Mouse (Mus musculus): ENCODE data around the gene Pmf1.

DNA sequence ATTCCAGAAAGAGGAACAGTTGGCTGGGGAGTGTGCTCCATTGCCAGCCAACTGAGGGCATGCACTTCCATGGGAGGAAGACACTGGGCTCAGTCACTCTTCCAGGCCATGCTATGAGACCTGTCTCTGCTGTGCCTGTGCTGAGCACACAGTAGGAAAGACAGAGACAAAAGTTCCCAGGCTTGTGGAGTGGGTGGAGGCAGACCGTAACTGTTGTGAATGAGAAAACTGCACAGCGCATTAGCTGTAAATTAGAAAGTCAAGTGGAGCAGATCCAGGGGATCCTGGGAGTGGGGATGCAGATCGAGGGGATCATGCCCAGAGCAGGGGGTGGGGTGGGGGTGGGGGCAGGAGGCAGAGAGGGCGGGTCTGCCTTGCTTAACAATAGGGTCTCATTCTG is 29.5 kb upstream of the Pmf1 start:
- TF ChIP-seq CTCF (IDR thresholded peaks at IDR 0.05; ENCODE audit: low read depth, low read length) (no peak), POLR2A (IDR thresholded peaks at IDR 0.05; ENCODE audit: extremely low read depth, insufficient read depth, low read length) (no peak)

All from liver, adult 2 months (tissue).